Mouse (Mus musculus): ENCODE measurements at regions not wholly inside any gene's neighbourhood (a gene's known extent, or its start where the extent isn't known, plus 50 kb on each side); places are given as distances from the start of the nearest gene placed in this dataset.

DNA sequence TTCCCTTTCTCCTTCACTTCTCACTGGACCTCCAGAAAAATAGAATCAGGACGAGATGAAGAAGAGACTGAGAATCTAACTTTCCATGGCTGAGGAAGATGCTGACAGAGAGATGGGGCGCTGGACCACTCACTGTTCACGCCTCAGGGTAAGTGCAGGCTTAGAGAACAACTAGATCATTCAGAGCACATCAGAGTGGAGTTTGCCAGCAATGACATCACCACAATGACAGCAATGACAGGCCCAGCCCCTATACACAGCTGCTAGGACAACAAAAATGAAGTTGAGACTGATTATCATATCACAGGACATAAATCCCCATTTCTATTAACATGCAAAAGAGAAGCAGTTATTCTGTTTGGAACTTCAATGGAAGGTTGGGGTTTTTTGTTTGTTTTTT, 350.4 kb upstream of the 5930422O12Rik start:
- in situ Hi-C loops (cut with MboI; ENCODE audit: low sequenced_read_pairs in 2 of 2, unreplicated experiment in 2 of 2), result no loop called here

DNA sequence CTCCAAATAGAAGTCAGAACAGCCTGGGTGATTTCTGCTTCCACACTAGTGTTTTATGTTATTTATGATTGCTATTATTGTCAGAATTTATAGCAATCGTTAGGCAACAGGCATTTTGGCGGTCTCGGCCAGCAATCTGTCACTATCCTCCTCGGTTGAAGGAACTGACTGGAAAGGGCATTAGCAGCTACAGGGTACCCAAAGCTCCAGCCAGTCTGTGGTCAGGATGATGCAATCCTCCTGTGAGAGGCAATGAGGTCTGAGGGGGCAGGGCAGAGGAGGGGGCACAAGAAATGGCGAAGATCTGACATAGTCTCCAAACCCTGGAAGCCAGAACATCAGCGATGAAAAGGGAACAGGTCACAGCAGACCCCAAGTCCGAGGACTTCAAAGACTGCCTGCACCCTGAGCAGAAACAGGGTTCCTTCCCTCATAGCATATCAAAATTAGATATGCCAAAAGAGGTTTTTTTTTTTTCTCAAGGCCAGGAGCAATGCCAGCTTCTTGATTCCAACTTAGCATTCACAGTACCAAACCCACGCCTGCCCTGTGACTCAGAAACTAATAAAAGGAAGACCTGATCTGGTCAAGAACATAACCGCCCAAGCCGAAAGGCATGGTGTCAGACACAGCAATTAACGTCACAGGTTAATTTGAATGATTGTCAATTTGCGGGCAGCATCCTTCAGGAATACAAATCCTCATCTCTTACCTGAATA, 348.5 kb upstream of the 5930422O12Rik start:
- no peak for DNase-seq (ENCODE audit: low read depth, low spot score)
- no peaks in the 10 kb centered on the region for H3K36me3 ChIP-seq (ENCODE audit: control insufficient read depth, insufficient read depth, low read length, poor library complexity, severe bottlenecking)
- no peak overlapping the region for H3K4me3 ChIP-seq (ENCODE audit: insufficient read depth in 1 of 2, low read depth in 1 of 2, low read length in 2 of 2, poor library complexity in 1 of 2, severe bottlenecking in 1 of 2)
- H3K9ac ChIP-seq (ENCODE audit: insufficient read depth, low read depth, low read length, poor library complexity, severe bottlenecking), result no peak overlapping the region
- in situ Hi-C loops (cut with MboI; ENCODE audit: low sequenced_read_pairs in 2 of 2, unreplicated experiment in 2 of 2), result no loop called here
- H3K9me3 ChIP-seq (ENCODE audit: control insufficient read depth, insufficient read depth, low read depth, low read length), result no peaks in the 10 kb centered on the region
- no peak overlapping the region for H3K27ac ChIP-seq (ENCODE audit: insufficient read depth, low read depth, low read length, poor library complexity, severe bottlenecking)
- H3K4me1 ChIP-seq (ENCODE audit: control insufficient read depth in 2 of 2, insufficient read depth in 2 of 2, low read length in 2 of 2, poor library complexity in 1 of 2), result no peaks in the 10 kb centered on the region
- TF ChIP-seq HCFC1 (IDR thresholded peaks at IDR 0.05; ENCODE audit: borderline replicate concordance, insufficient read depth, low read length) (no peak), CHD2 (IDR thresholded peaks at IDR 0.05; ENCODE audit: low read depth, low read length) (no peak)

More for the DNA sequence above, 350.4 kb upstream of the 5930422O12Rik start:
- no peaks in the 10 kb centered on the region for H3K4me1 ChIP-seq (ENCODE audit: control insufficient read depth in 2 of 2, insufficient read depth in 2 of 2, low read length in 2 of 2, poor library complexity in 1 of 2)
- no peak for DNase-seq (ENCODE audit: low read depth, low spot score)
- no peaks in the 10 kb centered on the region for H3K9me3 ChIP-seq (ENCODE audit: control insufficient read depth, insufficient read depth, low read depth, low read length)
- TF ChIP-seq ZNF384 (IDR thresholded peaks at IDR 0.05; ENCODE audit: low read depth, low read length) (no peak), MAFK (IDR thresholded peaks at IDR 0.05; ENCODE audit: insufficient read depth, low read depth, low read length) (no peak), ZC3H11A (IDR thresholded peaks at IDR 0.05; ENCODE audit: borderline replicate concordance, low read depth, low read length) (no peak), CHD2 (IDR thresholded peaks at IDR 0.05; ENCODE audit: low read depth, low read length) (no peak), HCFC1 (IDR thresholded peaks at IDR 0.05; ENCODE audit: borderline replicate concordance, insufficient read depth, low read length) (no peak)
- no peak overlapping the region for H3K4me3 ChIP-seq (ENCODE audit: insufficient read depth in 1 of 2, low read depth in 1 of 2, low read length in 2 of 2, poor library complexity in 1 of 2, severe bottlenecking in 1 of 2)
- no peak overlapping the region for H3K27ac ChIP-seq (ENCODE audit: insufficient read depth, low read depth, low read length, poor library complexity, severe bottlenecking)
- no peak overlapping the region for H3K9ac ChIP-seq (ENCODE audit: insufficient read depth, low read depth, low read length, poor library complexity, severe bottlenecking)
- no peaks in the 10 kb centered on the region for H3K36me3 ChIP-seq (ENCODE audit: control insufficient read depth, insufficient read depth, low read length, poor library complexity, severe bottlenecking)

GRCm38 (mm10) chr8:33081941-33082340, 346.6 kb upstream of the 5930422O12Rik start:
- no peaks in the 10 kb centered on the region for H3K9me3 ChIP-seq (ENCODE audit: control insufficient read depth, insufficient read depth, low read depth, low read length)
- no peaks in the 10 kb centered on the region for H3K36me3 ChIP-seq (ENCODE audit: control insufficient read depth, insufficient read depth, low read length, poor library complexity, severe bottlenecking)
- no peak for DNase-seq (ENCODE audit: low read depth, low spot score)
- no peak overlapping the region for H3K27ac ChIP-seq (ENCODE audit: insufficient read depth, low read depth, low read length, poor library complexity, severe bottlenecking)
- H3K4me3 ChIP-seq (ENCODE audit: insufficient read depth in 1 of 2, low read depth in 1 of 2, low read length in 2 of 2, poor library complexity in 1 of 2, severe bottlenecking in 1 of 2), result no peak overlapping the region
- no peaks in the 10 kb centered on the region for H3K4me1 ChIP-seq (ENCODE audit: control insufficient read depth in 2 of 2, insufficient read depth in 2 of 2, low read length in 2 of 2, poor library complexity in 1 of 2)
- in situ Hi-C loops (cut with MboI; ENCODE audit: low sequenced_read_pairs in 2 of 2, unreplicated experiment in 2 of 2), result no loop called here
- TF ChIP-seq ZNF384 (IDR thresholded peaks at IDR 0.05; ENCODE audit: low read depth, low read length) (no peak), MAFK (IDR thresholded peaks at IDR 0.05; ENCODE audit: insufficient read depth, low read depth, low read length) (no peak), CHD2 (IDR thresholded peaks at IDR 0.05; ENCODE audit: low read depth, low read length) (no peak)
- no peak overlapping the region for H3K9ac ChIP-seq (ENCODE audit: insufficient read depth, low read depth, low read length, poor library complexity, severe bottlenecking)

- no peak overlapping the region for H3K9ac ChIP-seq (ENCODE audit: insufficient read depth, low read depth, low read length, poor library complexity, severe bottlenecking)
- no peaks in the 10 kb centered on the region for H3K4me1 ChIP-seq (ENCODE audit: control insufficient read depth in 2 of 2, insufficient read depth in 2 of 2, low read length in 2 of 2, poor library complexity in 1 of 2)
- TF ChIP-seq ZC3H11A (IDR thresholded peaks at IDR 0.05; ENCODE audit: borderline replicate concordance, low read depth, low read length) (no peak), ZNF384 (IDR thresholded peaks at IDR 0.05; ENCODE audit: low read depth, low read length) (no peak)
- H3K27ac ChIP-seq (ENCODE audit: insufficient read depth, low read depth, low read length, poor library complexity, severe bottlenecking), result no peak overlapping the region
- H3K9me3 ChIP-seq (ENCODE audit: control insufficient read depth, insufficient read depth, low read depth, low read length), result no peaks in the 10 kb centered on the region
- H3K36me3 ChIP-seq (ENCODE audit: control insufficient read depth, insufficient read depth, low read length, poor library complexity, severe bottlenecking), result no peaks in the 10 kb centered on the region
- no peak for DNase-seq (ENCODE audit: low read depth, low spot score)
- in situ Hi-C loops (cut with MboI; ENCODE audit: low sequenced_read_pairs in 2 of 2, unreplicated experiment in 2 of 2), result no loop called here
- no peak overlapping the region for H3K4me3 ChIP-seq (ENCODE audit: insufficient read depth in 1 of 2, low read depth in 1 of 2, low read length in 2 of 2, poor library complexity in 1 of 2, severe bottlenecking in 1 of 2)
These were observed 343.0 kb upstream of the 5930422O12Rik start for GRCm38 (mm10) chr8:33085461-33085860.

DNA sequence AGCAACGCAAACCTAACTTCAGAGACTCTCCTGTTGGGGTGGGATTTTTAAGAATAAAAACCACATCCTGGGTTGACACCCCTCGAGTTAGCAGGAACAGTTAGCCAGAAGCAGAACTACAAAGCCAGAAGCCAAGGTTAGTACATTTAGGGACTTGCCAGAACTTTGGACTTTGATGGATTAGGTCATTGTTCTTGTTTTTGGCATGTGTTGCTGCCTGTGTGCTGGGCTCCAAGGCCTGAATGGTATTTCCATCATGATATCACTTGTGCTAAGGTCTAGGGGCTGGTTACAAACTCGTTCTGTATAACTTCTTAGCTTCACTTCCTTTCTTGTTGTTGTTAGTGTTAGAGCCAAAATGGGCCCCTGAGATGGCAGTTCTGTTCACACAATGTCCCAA, 338.8 kb upstream of the 5930422O12Rik start:
- Histone ChIP-seq H3K9ac (ENCODE audit: insufficient read depth, low read depth, low read length, poor library complexity, severe bottlenecking) (no peak overlapping the region), H3K4me1 (ENCODE audit: control insufficient read depth in 2 of 2, insufficient read depth in 2 of 2, low read length in 2 of 2, poor library complexity in 1 of 2) (no peaks in the 10 kb centered on the region), H3K9me3 (ENCODE audit: control insufficient read depth, insufficient read depth, low read depth, low read length) (no peaks in the 10 kb centered on the region), H3K36me3 (ENCODE audit: control insufficient read depth, insufficient read depth, low read length, poor library complexity, severe bottlenecking) (no peaks in the 10 kb centered on the region), H3K27ac (ENCODE audit: insufficient read depth, low read depth, low read length, poor library complexity, severe bottlenecking) (no peak overlapping the region), H3K4me3 (ENCODE audit: insufficient read depth in 1 of 2, low read depth in 1 of 2, low read length in 2 of 2, poor library complexity in 1 of 2, severe bottlenecking in 1 of 2) (no peak overlapping the region)
- TF ChIP-seq ZNF384 (IDR thresholded peaks at IDR 0.05; ENCODE audit: low read depth, low read length) (no peak), ZC3H11A (IDR thresholded peaks at IDR 0.05; ENCODE audit: borderline replicate concordance, low read depth, low read length) (no peak), MAFK (IDR thresholded peaks at IDR 0.05; ENCODE audit: insufficient read depth, low read depth, low read length) (no peak), CHD2 (IDR thresholded peaks at IDR 0.05; ENCODE audit: low read depth, low read length) (no peak), HCFC1 (IDR thresholded peaks at IDR 0.05; ENCODE audit: borderline replicate concordance, insufficient read depth, low read length) (no peak)
- in situ Hi-C loops (cut with MboI; ENCODE audit: low sequenced_read_pairs in 2 of 2, unreplicated experiment in 2 of 2), result no loop called here
- DNase-seq (ENCODE audit: low read depth, low spot score), result no peak

Measured in ES-E14 (cell line).